Mouse (Mus musculus): ENCODE data around the gene Fry.

GRCm38 (mm10) chr5:150159151-150159550 is 40.7 kb downstream of the Fry start:
- no peak for TF ChIP-seq CTCF (IDR thresholded peaks at IDR 0.05; ENCODE audit: low read depth, low read length)
- TF ChIP-seq POLR2A (IDR thresholded peaks at IDR 0.05; ENCODE audit: insufficient read depth, low read length) = no peak
